Mouse (Mus musculus): ENCODE measurements around the gene Rspo4. TPM values are rescaled to one million over a fixed set of nuclear protein-coding genes. Genes with fewer than 3 reads are reported as not detected.
A peak's percentile ranks its signal among the peaks of the same experiment; 100 is the strongest.

Gene Rspo4
- polyA plus RNA-seq (2015; fragmentation: Nextera tagmentation; extraction: Ambion mirVana), result 3.0 and 3.3 TPM in 2 replicates

DNA sequence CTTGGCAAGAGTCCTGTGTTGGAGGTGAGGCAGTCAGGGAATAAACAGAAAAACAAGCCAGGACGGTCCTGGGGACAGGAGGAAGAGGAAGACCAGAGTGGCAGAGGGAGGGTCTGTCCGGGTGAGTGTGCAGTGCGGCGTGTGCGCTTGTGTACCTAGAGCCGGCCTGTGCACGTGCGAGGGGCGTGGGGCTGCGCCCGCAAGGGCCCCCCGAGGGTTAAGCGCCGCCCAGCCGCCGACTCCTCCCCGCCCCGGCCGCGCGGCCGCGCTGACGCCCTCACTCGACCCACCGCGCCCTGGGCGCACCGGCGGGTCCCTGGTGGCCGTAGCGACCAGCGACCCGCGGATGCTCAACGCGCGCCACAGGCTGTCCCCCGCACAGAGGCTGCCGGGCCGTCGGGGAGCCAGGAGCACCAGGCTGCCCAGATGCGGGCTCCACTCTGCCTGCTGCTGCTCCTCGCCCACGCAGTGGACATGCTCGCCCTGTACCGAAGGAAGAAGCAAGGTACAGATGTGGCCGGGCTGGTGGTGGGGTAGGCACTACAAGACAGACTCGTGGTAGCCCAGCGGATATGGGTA, at the start of gene Rspo4:
Gene Rspo4 (plus strand): TSS at position 280 of the 579 bp plus-strand sequence.
- peak within 1 kb of the TSS; percentile 70 for H3K4me2 ChIP-seq (replicated peaks)
- 3% methylated on average over 49 of the region's 50 CpGs for WGBS
- peaks cover 9% of the 10 kb centered on the region for H3K4me1 ChIP-seq
- H3K36me3 ChIP-seq, result no peaks in the 10 kb centered on the region
- no peaks in the 10 kb centered on the region for H3K9me3 ChIP-seq (replicated peaks)
- H3K27me3 ChIP-seq, result peaks cover 42% of the 10 kb centered on the region
- H3K4me3 ChIP-seq (replicated peaks), result peak within 1 kb of the TSS; percentile 42
- no peak within 1 kb of the TSS for H3K27ac ChIP-seq (replicated peaks)
- H3K9ac ChIP-seq, result no peak within 1 kb of the TSS
- peak; percentile 60 for ATAC-seq (ENCODE audit: insufficient number of reproducible peaks, low FRiP score, low TSS enrichment, low read depth)

GRCm38 (mm10) chr2:151815586-151815985, 27.1 kb upstream of the Rspo4 start:
- no peak overlapping the region for H3K4me3 ChIP-seq (replicated peaks)
- WGBS, result 75% methylated on average over 4 of the region's 4 CpGs
- no peaks in the 10 kb centered on the region for H3K36me3 ChIP-seq
- ATAC-seq (ENCODE audit: insufficient number of reproducible peaks, low FRiP score, low TSS enrichment, low read depth), result no peak
- H3K9me3 ChIP-seq (replicated peaks), result no peaks in the 10 kb centered on the region
- no peaks in the 10 kb centered on the region for H3K4me1 ChIP-seq
- H3K27ac ChIP-seq (replicated peaks), result no peak overlapping the region
- H3K9ac ChIP-seq, result no peak overlapping the region
- H3K27me3 ChIP-seq, result no peaks in the 10 kb centered on the region
- no peak overlapping the region for H3K4me2 ChIP-seq (replicated peaks)

GRCm38 (mm10) chr2:151862257-151862810, 19.6 kb downstream of the Rspo4 start:
- Histone ChIP-seq H3K4me2 (replicated peaks) (no peak overlapping the region), H3K9ac (no peak overlapping the region)
- 47% methylated on average over 5 of the region's 5 CpGs for WGBS

DNA sequence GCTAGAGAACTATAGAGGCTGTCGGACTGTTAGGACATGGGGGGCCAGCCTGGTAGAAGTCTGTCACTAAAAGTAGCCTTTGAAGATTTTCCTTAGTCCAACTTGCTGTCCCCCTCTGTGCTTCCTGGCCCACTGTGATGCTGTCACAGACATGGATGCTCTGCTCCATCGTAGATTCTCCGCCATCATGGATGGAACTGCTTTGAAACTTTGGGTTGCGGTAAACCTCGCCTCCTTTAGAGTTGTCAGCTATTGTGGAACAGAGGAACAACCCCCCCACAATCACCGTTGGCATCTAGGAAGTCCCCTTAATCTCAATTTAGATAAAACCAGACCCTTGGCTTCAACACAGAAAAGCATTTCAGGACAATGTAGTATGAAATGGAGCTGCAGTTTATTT, 22.2 kb downstream of the Rspo4 start:
- Histone ChIP-seq H3K4me1 (no peaks in the 10 kb centered on the region), H3K4me2 (replicated peaks) (no peak overlapping the region), H3K9me3 (replicated peaks) (no peaks in the 10 kb centered on the region), H3K4me3 (replicated peaks) (no peak overlapping the region), H3K27ac (replicated peaks) (no peak overlapping the region), H3K36me3 (no peaks in the 10 kb centered on the region), H3K9ac (no peak overlapping the region), H3K27me3 (no peaks in the 10 kb centered on the region)
- ATAC-seq (ENCODE audit: insufficient number of reproducible peaks, low FRiP score, low TSS enrichment, low read depth), result no peak
- 86% methylated on average over 6 of the region's 6 CpGs for WGBS

More at GRCm38 (mm10) chr2:151862257-151862810, 19.6 kb downstream of the Rspo4 start:
- Histone ChIP-seq H3K9me3 (replicated peaks) (no peaks in the 10 kb centered on the region), H3K27me3 (no peaks in the 10 kb centered on the region), H3K36me3 (no peaks in the 10 kb centered on the region), H3K4me3 (replicated peaks) (no peak overlapping the region), H3K27ac (replicated peaks) (no peak overlapping the region), H3K4me1 (no peaks in the 10 kb centered on the region)
- ATAC-seq (ENCODE audit: insufficient number of reproducible peaks, low FRiP score, low TSS enrichment, low read depth), result no peak

GRCm38 (mm10) chr2:151866487-151866886, 23.8 kb downstream of the Rspo4 start:
- 41% methylated on average over 4 of the region's 4 CpGs for WGBS
- H3K4me3 ChIP-seq (replicated peaks), result no peak overlapping the region
- no peak overlapping the region for H3K4me2 ChIP-seq (replicated peaks)
- H3K36me3 ChIP-seq, result no peaks in the 10 kb centered on the region
- H3K9me3 ChIP-seq (replicated peaks), result no peaks in the 10 kb centered on the region
- ATAC-seq (ENCODE audit: insufficient number of reproducible peaks, low FRiP score, low TSS enrichment, low read depth), result no peak
- no peak overlapping the region for H3K9ac ChIP-seq
- no peak overlapping the region for H3K27ac ChIP-seq (replicated peaks)
- no peaks in the 10 kb centered on the region for H3K27me3 ChIP-seq
- H3K4me1 ChIP-seq, result no peaks in the 10 kb centered on the region

GRCm38 (mm10) chr2:151868196-151868595, 25.5 kb downstream of the Rspo4 start:
- Histone ChIP-seq H3K9me3 (replicated peaks) (no peaks in the 10 kb centered on the region), H3K4me1 (no peaks in the 10 kb centered on the region), H3K36me3 (no peaks in the 10 kb centered on the region), H3K9ac (no peak overlapping the region), H3K4me2 (replicated peaks) (no peak overlapping the region), H3K27me3 (no peaks in the 10 kb centered on the region), H3K27ac (replicated peaks) (no peak overlapping the region), H3K4me3 (replicated peaks) (no peak overlapping the region)
- no peak for ATAC-seq (ENCODE audit: insufficient number of reproducible peaks, low FRiP score, low TSS enrichment, low read depth)
- WGBS, result 78% methylated on average over 8 of the region's 8 CpGs

DNA sequence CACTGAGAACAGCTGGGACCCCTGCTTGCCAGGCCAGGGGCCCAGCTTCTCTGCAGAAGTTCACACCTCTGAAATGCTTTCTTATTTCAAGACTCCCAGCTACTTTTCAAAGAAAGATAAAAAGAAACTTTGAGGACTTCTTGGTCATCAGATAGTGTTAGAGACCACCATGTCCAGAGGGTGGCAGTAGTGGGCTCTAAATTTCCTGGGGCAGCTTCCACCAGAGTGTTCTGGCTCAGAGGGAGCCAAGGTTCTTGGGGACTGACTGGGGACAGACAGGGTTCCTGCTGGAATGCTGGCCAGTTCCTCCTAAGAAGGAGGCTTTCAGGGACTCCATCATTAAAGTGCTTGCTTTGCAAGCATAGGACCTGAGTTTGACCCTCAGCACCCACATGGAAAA, 31.8 kb downstream of the Rspo4 start:
- no peaks in the 10 kb centered on the region for H3K36me3 ChIP-seq
- H3K4me3 ChIP-seq (replicated peaks), result no peak overlapping the region
- no peaks in the 10 kb centered on the region for H3K4me1 ChIP-seq
- H3K4me2 ChIP-seq (replicated peaks), result no peak overlapping the region
- H3K27me3 ChIP-seq, result no peaks in the 10 kb centered on the region
- no peaks in the 10 kb centered on the region for H3K9me3 ChIP-seq (replicated peaks)
- H3K27ac ChIP-seq (replicated peaks), result no peak overlapping the region
- H3K9ac ChIP-seq, result no peak overlapping the region
- ATAC-seq (ENCODE audit: insufficient number of reproducible peaks, low FRiP score, low TSS enrichment, low read depth), result no peak

- Histone ChIP-seq H3K4me1 (no peaks in the 10 kb centered on the region), H3K27ac (replicated peaks) (no peak overlapping the region), H3K27me3 (no peaks in the 10 kb centered on the region), H3K9ac (no peak overlapping the region), H3K36me3 (no peaks in the 10 kb centered on the region), H3K9me3 (replicated peaks) (no peaks in the 10 kb centered on the region), H3K4me3 (replicated peaks) (no peak overlapping the region), H3K4me2 (replicated peaks) (no peak overlapping the region)
- ATAC-seq (ENCODE audit: insufficient number of reproducible peaks, low FRiP score, low TSS enrichment, low read depth), result no peak
- 13% methylated on average over 8 of the region's 8 CpGs for WGBS
These were observed 33.3 kb downstream of the Rspo4 start for GRCm38 (mm10) chr2:151876012-151876485.

DNA sequence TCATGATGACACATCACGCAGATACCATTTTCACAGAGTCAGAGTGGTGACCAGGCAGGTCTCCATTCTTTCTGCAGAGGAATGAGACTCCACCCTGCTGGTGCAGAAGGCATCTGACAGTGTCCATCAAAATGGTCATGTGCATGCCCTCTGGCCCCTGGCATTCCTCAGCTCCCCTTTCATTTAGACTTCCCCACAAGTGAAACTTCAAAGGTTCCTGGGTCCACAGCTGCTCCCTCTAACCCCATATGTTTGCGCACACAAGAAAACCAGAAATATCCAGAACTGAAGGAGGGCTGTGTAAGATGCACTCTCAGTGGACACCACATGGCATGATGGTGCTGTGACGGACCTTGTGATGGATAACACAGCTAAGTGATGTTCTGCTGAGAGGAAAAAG, 35.9 kb downstream of the Rspo4 start:
- Histone ChIP-seq H3K4me3 (replicated peaks) (no peak overlapping the region), H3K9me3 (replicated peaks) (no peaks in the 10 kb centered on the region), H3K4me1 (no peaks in the 10 kb centered on the region), H3K4me2 (replicated peaks) (no peak overlapping the region), H3K27ac (replicated peaks) (no peak overlapping the region), H3K9ac (no peak overlapping the region), H3K27me3 (no peaks in the 10 kb centered on the region), H3K36me3 (no peaks in the 10 kb centered on the region)
- WGBS, result 58% methylated on average over 3 of the region's 3 CpGs
- no peak for ATAC-seq (ENCODE audit: insufficient number of reproducible peaks, low FRiP score, low TSS enrichment, low read depth)

DNA sequence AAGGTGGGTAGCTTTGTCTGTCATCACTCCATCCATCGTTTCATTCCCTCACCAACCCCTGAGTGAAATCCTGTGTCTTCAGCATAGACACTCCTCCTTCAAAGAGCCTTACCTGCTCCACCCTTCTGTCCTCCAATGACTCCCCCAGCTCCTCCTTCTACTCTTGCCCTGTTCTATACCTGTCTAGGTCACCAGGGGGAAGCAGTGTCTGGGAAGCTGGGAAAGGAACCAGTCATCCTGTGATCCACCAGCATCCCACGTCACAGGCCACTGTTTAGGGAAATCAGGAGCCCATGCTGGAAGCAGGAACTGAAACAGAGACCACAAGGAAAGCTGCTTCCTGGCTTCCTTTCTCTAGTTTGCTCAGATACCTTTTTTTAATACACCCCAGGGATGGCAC, 37.0 kb downstream of the Rspo4 start:
- H3K27ac ChIP-seq (replicated peaks), result no peak overlapping the region
- ATAC-seq (ENCODE audit: insufficient number of reproducible peaks, low FRiP score, low TSS enrichment, low read depth), result no peak
- WGBS, result 56% methylated on average over 2 of the region's 2 CpGs
- H3K36me3 ChIP-seq, result no peaks in the 10 kb centered on the region
- H3K9me3 ChIP-seq (replicated peaks), result no peaks in the 10 kb centered on the region
- no peaks in the 10 kb centered on the region for H3K27me3 ChIP-seq
- no peaks in the 10 kb centered on the region for H3K4me1 ChIP-seq
- no peak overlapping the region for H3K9ac ChIP-seq
- H3K4me3 ChIP-seq (replicated peaks), result no peak overlapping the region
- H3K4me2 ChIP-seq (replicated peaks), result no peak overlapping the region

GRCm38 (mm10) chr2:151891031-151891430, 48.3 kb downstream of the Rspo4 start:
- H3K4me3 ChIP-seq (replicated peaks), result no peak overlapping the region
- H3K4me2 ChIP-seq (replicated peaks), result no peak overlapping the region
- WGBS, result 43% methylated on average over 6 of the region's 6 CpGs

More at GRCm38 (mm10) chr2:151891031-151891430, 48.3 kb downstream of the Rspo4 start:
- no peaks in the 10 kb centered on the region for H3K36me3 ChIP-seq
- H3K27ac ChIP-seq (replicated peaks), result no peak overlapping the region
- no peaks in the 10 kb centered on the region for H3K9me3 ChIP-seq (replicated peaks)
- no peak for ATAC-seq (ENCODE audit: insufficient number of reproducible peaks, low FRiP score, low TSS enrichment, low read depth)
- H3K4me1 ChIP-seq, result no peaks in the 10 kb centered on the region; the same call in 1 of the 2 replicates
- no peak overlapping the region for H3K9ac ChIP-seq
- no peaks in the 10 kb centered on the region for H3K27me3 ChIP-seq

All from embryonic facial prominence, embryonic 15.5 days (tissue).